8 mouse cellular contexts compared by ENCODE assay signal in the genomic region with DNA sequence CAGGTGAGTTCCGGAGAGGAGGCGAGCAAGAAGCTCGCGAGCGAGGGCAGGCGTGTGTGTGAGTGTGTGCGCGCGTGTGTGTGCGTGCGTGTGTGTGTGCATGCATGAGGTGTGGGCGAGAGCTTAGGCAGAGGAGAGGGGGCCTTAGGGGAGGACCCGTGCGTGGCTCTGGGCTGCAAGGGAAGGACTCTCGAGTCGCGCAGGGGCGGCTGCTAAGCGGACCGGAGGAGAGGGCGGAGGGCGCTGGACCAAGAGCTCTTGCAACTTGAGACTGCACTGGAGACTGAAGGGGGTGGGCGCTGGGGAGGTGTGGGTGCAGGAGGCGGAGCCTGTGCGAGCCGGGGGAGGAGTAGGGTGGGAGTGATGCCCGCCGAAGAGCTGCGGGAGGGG. TPM values are rescaled to one million over a fixed set of nuclear protein-coding genes. Genes with fewer than 3 reads are reported as not detected.
A peak's percentile ranks its signal among the peaks of the same experiment; 100 is the strongest.
DNase-seq lines count a peak whose midpoint lies in the region; ATAC-seq lines count a peak whose summit lies in the region.

No protein-coding gene starts in this region.

- peak; percentile 71 for ATAC-seq in hindbrain, embryonic 13.5 days (ENCODE audit: low FRiP score)

- H3K27ac ChIP-seq in hindbrain, embryonic 13.5 days: peak overlapping the region; percentile 66

- peak overlapping the region; percentile 94 for H3K4me2 ChIP-seq in hindbrain, embryonic 13.5 days

- H3K27me3 ChIP-seq in hindbrain, embryonic 13.5 days: no peaks in the 10 kb centered on the region

- peaks cover 27% of the 10 kb centered on the region for H3K36me3 ChIP-seq in hindbrain, embryonic 13.5 days

- peaks cover 42% of the 10 kb centered on the region for H3K4me1 ChIP-seq in hindbrain, embryonic 13.5 days (replicated peaks)

- peak overlapping the region; percentile 80 for H3K9ac ChIP-seq in hindbrain, embryonic 13.5 days

- no peaks in the 10 kb centered on the region for H3K9me3 ChIP-seq in hindbrain, embryonic 13.5 days

- peak overlapping the region; percentile 84 for H3K4me3 ChIP-seq in hindbrain, embryonic 13.5 days

- WGBS in hindbrain, embryonic 13.5 days: 1% methylated on average over 28 of the region's 29 CpGs

- peak; percentile 72 for DNase-seq in MN1 (ENCODE audit: low spot score)
- DNase-seq in cerebellum, adult 9-11 months: peak; percentile 88
- peak; percentile 50 to 60 for DNase-seq in frontal cortex, postnatal 14 days (ENCODE audit: low spot score in 2 of 2)
- DNase-seq in left cerebral cortex, adult 11 months (ENCODE audit: low spot score): peak; percentile 68
- peak; percentile 71 for DNase-seq in lung, postnatal 25 days (ENCODE audit: low spot score)
- peak; percentile 89 for DNase-seq in retina, postnatal 1 day
- DNase-seq in urinary bladder, postnatal 14 days (ENCODE audit: low spot score): peak; percentile 81

RNA-seq across cellular contexts. Expression of a gene that starts 19.7 kb away (rescaled TPM):
- polyA plus RNA-seq in hindbrain, embryonic 13.5 days (2015; fragmentation: Nextera tagmentation; extraction: Ambion mirVana): 39.7 and 54.5 TPM in 2 replicates

RNA-seq across cellular contexts. Expression of a gene that starts 41.6 kb away (rescaled TPM):
- polyA plus RNA-seq in hindbrain, embryonic 13.5 days (2015; fragmentation: Nextera tagmentation; extraction: Ambion mirVana): not detected in 2 replicates

Comparison
In these comparisons a context has a peak if more than half of its experiments do, and no peak if none do; other contexts are left out.
1. Peak in every context shown above with its lines: DNase-seq, ATAC-seq, H3K4me3 ChIP-seq and H3K27ac ChIP-seq.